Mouse (Mus musculus) left cerebral cortex, adult 6 months (tissue): Measurements from ENCODE around the gene Pmf1. TPM values are rescaled to one million over a fixed set of nuclear protein-coding genes. Genes with fewer than 3 reads are reported as not detected.

ENCODE experiments used
- long read RNA-seq, 2 experiments: library from polyadenylated mRNA; unstranded; transcript quantifications; one replicate each; pipeline ENCODE4 v2.0.0; 2019 to 2020
- polyA plus RNA-seq: library from polyadenylated mRNA; unstranded; fragments of <200 nt; fragmentation: Nextera tagmentation; gene quantifications from 2 replicates; pipeline ENCODE4 v1.2.3, GENCODE M21; 2021

The Pmf1 gene
- 7.3 and 9.7 TPM in 2 replicates for polyA plus RNA-seq
- long read RNA-seq, experiment 1, transcript Pmf1-201 (5 exons, 1,007 nt) = major isoform, 8 of 12 reads
- long read RNA-seq, experiment 1, partial matches to known transcripts = 0 of 12 reads
- long read RNA-seq, experiment 1, other reads (novel, unspliced or antisense) = 3 of 12 reads
- long read RNA-seq, experiment 2, transcript Pmf1-201 (5 exons, 1,007 nt) = major isoform, 7 of 8 reads
- long read RNA-seq, experiment 2, partial matches to known transcripts = 0 of 8 reads
- long read RNA-seq, experiment 2, other reads (novel, unspliced or antisense) = 1 of 8 reads

DNA sequence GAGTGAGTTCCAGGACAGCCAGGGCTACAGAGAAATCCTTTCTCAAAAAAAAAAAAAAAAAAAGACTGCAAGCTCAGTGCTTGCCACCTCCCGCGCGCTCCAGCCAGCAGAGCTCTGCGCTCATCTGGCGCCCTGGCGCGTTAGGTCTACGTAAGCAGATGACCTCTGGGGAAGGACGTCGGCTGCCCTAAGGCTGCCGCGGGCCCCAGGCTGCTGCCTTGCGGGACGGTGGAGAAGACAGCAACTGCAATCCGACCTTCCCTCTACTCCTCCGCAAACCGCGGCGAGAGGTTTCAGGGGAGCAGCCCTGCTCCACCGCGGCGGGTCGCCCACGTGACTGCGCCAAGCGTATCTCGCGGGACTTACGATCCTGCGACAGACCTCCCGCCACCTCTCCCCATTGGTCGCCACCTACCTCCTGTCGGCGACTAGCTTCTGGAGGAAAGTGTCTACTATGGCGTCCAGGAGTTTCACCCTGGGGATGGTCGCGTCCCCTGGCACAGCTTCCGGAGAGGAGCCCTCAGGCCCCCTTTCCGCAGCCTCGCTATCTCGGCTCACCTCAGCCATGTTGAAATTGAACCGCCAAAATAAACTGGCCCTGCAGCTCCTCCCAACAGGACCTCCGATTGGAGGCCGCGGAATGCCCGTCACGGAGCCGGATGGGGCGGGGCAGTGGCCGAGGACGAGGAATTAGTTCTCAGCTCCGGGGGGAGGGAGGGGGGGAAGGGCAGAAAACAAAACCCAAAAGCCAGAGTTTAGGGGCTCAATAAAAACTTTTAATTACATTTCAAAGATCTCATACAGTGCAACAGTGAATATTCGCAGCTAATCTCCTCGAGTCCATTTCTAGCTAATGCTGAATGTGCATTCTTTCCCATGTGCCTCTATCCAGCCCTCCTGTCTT, at the start of gene Pmf1:
Gene Pmf1 (minus strand): TSS at position 591 of the 904 bp plus-strand sequence.

DNA sequence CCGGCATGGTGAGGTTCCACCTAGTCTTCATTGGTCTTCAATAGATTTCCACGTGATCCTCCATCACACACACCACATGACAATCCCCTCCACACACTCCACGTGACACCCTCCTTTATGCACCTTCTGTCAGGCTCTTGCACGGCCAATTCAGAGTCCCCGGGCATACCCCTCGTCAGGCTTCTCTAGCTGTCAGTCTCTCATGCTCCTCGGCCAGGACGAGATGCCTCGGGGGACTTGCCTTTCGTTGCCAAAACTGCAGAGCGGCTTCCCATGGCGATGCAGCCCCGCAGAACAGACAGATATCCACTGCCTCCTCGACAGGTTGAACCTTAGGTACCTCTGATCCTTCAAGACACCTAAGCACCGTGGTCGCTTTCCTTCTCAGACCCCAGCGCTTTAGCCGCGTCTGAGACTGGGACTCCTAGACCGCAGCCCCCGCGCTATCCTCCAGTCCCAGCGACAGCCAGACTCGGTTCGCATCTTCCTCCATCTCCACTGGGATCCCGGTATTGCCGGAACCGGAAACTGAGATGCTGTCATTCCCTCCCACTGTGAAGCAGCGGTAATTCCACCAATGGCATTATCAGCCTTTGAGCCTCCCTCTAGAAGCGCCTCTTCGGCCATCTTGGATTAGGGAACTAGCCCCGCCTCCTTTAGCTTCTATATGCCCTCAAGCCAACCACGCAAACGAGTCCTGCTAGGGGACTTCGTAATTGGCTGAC, 14.6 kb upstream of the Pmf1 start, which contains the start of gene Slc25a44:
Gene Slc25a44 (minus strand): TSS at position 535 of the 725 bp plus-strand sequence.

DNA sequence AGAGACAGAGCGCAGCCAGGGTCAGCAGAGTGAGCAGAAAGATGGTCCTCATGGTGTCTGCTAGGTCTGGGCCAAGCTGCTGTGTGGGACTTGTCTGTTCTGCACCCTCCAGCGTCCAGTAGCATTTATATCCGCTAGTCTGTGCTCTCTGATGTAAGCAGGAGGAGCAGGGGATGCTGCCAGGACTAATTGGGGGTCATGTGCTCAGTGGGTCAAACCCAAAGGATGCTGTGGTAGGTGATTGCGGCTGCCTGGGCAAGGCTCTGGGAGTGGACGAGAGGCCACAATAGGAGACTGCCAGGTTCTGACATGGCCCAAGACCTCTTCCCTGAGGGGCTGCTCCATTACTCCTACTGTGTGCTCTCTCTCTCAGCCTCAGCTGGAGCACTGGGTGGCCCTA, 25.8 kb downstream of the Pmf1 start, which contains the start of gene Bglap:
Gene Bglap (minus strand): TSS at position 101 of the 400 bp plus-strand sequence.

DNA sequence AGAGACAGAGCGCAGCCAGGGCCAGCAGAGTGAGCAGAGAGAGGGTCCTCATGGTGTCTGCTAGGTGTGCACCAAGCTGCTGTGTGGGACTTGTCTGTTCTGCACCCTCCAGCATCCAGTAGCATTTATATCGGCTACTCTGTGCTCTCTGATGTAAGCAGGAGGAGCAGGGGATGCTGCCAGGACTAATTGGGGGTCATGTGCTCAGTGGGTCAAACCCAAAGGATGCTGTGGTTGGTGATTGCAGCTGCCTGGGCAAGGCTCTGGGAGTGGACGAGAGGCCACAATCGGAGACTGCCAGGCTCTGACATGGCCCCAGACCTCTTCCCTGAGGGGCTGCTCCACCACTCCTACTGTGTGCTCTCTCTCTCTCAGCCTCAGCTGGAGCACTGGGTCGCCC, 31.5 kb downstream of the Pmf1 start, which contains the start of gene Bglap2:
Gene Bglap2 (minus strand): TSS at position 101 of the 400 bp plus-strand sequence.

DNA sequence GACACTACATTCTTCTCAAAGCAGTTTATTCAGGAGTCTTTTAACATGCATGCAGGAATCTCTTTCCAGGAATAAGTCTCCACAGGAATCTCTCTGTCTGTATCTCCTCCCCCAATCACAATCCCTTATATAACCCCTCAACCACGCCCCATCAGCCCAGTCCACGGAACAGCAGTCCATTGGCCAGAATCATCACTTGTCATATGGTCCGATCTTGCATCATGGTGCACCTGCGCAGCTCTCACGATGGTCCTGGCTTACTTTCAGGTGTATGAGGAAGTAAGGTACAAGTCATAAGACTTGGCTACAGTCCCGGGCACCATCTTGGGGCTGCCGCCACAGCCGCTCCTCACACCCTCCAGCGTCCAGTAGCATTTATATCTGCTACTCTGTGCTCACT, 37.5 kb downstream of the Pmf1 start, which contains the start of gene Bglap3:
Gene Bglap3 (minus strand): TSS at position 101 of the 400 bp plus-strand sequence.

DNA sequence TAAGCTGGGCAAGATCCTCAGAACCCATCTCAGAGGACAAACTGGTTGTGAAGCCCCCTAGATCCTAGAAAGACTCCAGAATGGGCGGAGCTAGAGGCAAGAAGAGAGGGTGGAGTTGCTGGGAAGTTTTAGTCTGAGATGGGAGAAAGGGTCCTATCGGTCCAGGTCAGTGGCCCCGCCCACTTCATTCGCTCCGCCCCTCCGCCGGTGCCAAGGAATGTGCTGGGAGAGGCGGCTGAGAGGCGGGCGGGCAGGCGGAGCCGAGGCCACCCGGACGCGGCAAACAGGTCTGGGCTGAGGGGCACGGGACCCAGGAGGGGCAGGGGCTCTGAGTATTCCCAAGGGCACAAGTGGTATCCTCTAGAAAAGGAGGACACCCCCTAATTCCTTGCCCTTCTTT, 45.8 kb downstream of the Pmf1 start, which contains the start of gene Paqr6:
Gene Paqr6 (plus strand): TSS at position 248 of the 400 bp plus-strand sequence.

Other genes with a start within 250 kb of the Pmf1 start
- gene Rhbg, start 155.6 kb downstream of the Pmf1 start, polyA plus RNA-seq = not detected in 2 replicates
- not detected in 2 replicates for gene Gm38392, start 123.1 kb downstream of the Pmf1 start, polyA plus RNA-seq
- gene Tsacc, start 113.3 kb downstream of the Pmf1 start, polyA plus RNA-seq = 4.4 and 5.3 TPM in 2 replicates
- gene Cct3, start 113.2 kb downstream of the Pmf1 start, polyA plus RNA-seq = 165 and 195 TPM in 2 replicates
- 143 and 151 TPM in 2 replicates for gene Glmp, start 85.3 kb downstream of the Pmf1 start, polyA plus RNA-seq
- gene Tmem79, start 74.2 kb downstream of the Pmf1 start, polyA plus RNA-seq = 2.0 and 2.1 TPM in 2 replicates
- gene Smg5, start 74.1 kb downstream of the Pmf1 start, polyA plus RNA-seq = 8.0 and 9.2 TPM in 2 replicates
- gene Paqr6, start 45.7 kb downstream of the Pmf1 start, polyA plus RNA-seq = 11.8 and 12.5 TPM in 2 replicates
- gene Bglap3, start 37.6 kb downstream of the Pmf1 start, polyA plus RNA-seq = 0.42 and 0.59 TPM in 2 replicates
- 1.0 and 1.1 TPM in 2 replicates for gene Bglap2, start 31.6 kb downstream of the Pmf1 start, polyA plus RNA-seq
- gene Bglap, start 25.9 kb downstream of the Pmf1 start, polyA plus RNA-seq = not detected in 2 replicates
- gene Slc25a44, start 14.8 kb upstream of the Pmf1 start, polyA plus RNA-seq = 41.1 and 42.3 TPM in 2 replicates
- gene Sema4a, start 50.9 kb upstream of the Pmf1 start, polyA plus RNA-seq = 14.1 and 17.3 TPM in 2 replicates
- gene Lmna, start 99.6 kb upstream of the Pmf1 start, polyA plus RNA-seq = 51.8 and 54.5 TPM in 2 replicates
- 0.29 and 0.49 TPM in 2 replicates for gene Mex3a, start 122.1 kb upstream of the Pmf1 start, polyA plus RNA-seq
- gene Rab25, start 138.0 kb upstream of the Pmf1 start, polyA plus RNA-seq = not detected in 2 replicates
- gene Lamtor2, start 142.7 kb upstream of the Pmf1 start, polyA plus RNA-seq = 138 and 243 TPM in 2 replicates
- gene Ubqln4, start 143.4 kb upstream of the Pmf1 start, polyA plus RNA-seq = 15.4 and 27.8 TPM in 2 replicates
- 189 and 202 TPM in 2 replicates for gene Ssr2, start 165.5 kb upstream of the Pmf1 start, polyA plus RNA-seq
- 48.6 and 53.4 TPM in 2 replicates for gene Arhgef2, start 195.6 kb upstream of the Pmf1 start, polyA plus RNA-seq
- gene Rxfp4, start 242.8 kb upstream of the Pmf1 start, polyA plus RNA-seq = not detected in 2 replicates